Mouse (Mus musculus) liver, adult 2 months (tissue): ENCODE results near the gene Tmbim4.

Source experiments
- CTCF ChIP-seq: fragments of 200-500 bp; IDR thresholded peaks from 2 replicates; pipeline ENCODE4 v1.5.1; 2011; ENCODE audit warnings: low read depth, low read length, control low read depth
- POLR2A ChIP-seq: fragments of 200-500 bp; IDR thresholded peaks from 2 replicates; pipeline ENCODE4 v1.6.1; 2011; ENCODE audit warnings: low read length, control low read depth; ENCODE audit not compliant: insufficient read depth; ENCODE audit errors: extremely low read depth

DNA sequence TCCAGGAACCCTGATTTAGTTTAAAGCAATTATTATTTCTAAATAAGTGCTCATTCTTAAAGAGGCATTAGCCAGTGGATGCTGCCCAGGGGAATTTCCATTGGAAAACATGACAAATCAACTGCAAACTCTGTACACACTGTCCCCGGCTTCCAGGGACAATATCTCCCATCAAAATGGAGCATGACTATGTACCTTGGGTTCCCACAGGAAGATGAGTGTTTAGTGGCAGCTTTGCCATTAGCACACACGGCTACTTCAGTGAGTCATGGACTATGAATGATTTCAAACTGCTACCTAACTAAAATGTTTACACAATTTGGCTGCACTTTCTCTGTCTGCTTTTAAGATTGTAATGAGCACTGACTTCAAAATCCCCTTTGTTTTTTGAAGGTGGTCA lies 12.9 kb upstream of the Tmbim4 start:
- TF ChIP-seq CTCF: no peak
- no peak for TF ChIP-seq POLR2A
